Mouse (Mus musculus): ENCODE measurements around the gene Stoml3. TPM values are rescaled to one million over a fixed set of nuclear protein-coding genes. Genes with fewer than 3 reads are reported as not detected.

Gene Stoml3
- 0.19 TPM in 2 replicates for polyA plus RNA-seq (2015; fragmentation: Nextera tagmentation; extraction: Ambion mirVana)

GRCm38 (mm10) chr3:53488353-53488752, at the start of gene Stoml3:
Stoml3 (plus strand) TSS chr3:53488653.
- Histone ChIP-seq H3K27me3 (replicated peaks) (no peaks in the 10 kb centered on the region), H3K9ac (replicated peaks) (no peak within 1 kb of the TSS), H3K36me3 (no peaks in the 10 kb centered on the region), H3K9me3 (replicated peaks) (no peaks in the 10 kb centered on the region), H3K4me3 (replicated peaks) (no peak within 1 kb of the TSS), H3K4me1 (0 out of 2 replicates have a peak, but pooled peaks cover 5% of the 10 kb centered on the region), H3K27ac (replicated peaks) (no peak within 1 kb of the TSS), H3K4me2 (no peak within 1 kb of the TSS)
- WGBS, result 87% methylated on average over 6 of the region's 6 CpGs
- ATAC-seq (ENCODE audit: low FRiP score), result no peak

GRCm38 (mm10) chr3:53445540-53445939, 42.9 kb upstream of the Stoml3 start:
- ATAC-seq (ENCODE audit: low FRiP score), result 0 out of 2 replicates have a peak, but pooled peaks have one; percentile 45
- no peaks in the 10 kb centered on the region for H3K9me3 ChIP-seq (replicated peaks)
- no peak overlapping the region for H3K27ac ChIP-seq (replicated peaks)
- 0 out of 2 replicates have a peak, but pooled peaks cover 3% of the 10 kb centered on the region for H3K4me1 ChIP-seq
- H3K4me3 ChIP-seq (replicated peaks), result no peak overlapping the region
- no peak overlapping the region for H3K9ac ChIP-seq (replicated peaks)
- 35% methylated on average over 5 of the region's 5 CpGs for WGBS
- peaks cover 8% of the 10 kb centered on the region for H3K36me3 ChIP-seq
- no peaks in the 10 kb centered on the region for H3K27me3 ChIP-seq (replicated peaks)
- H3K4me2 ChIP-seq, result no peak overlapping the region

- H3K9me3 ChIP-seq (replicated peaks), result no peaks in the 10 kb centered on the region
- no peak overlapping the region for H3K9ac ChIP-seq (replicated peaks)
- H3K4me2 ChIP-seq, result no peak overlapping the region
- WGBS, result 88% methylated on average over 3 of the region's 3 CpGs
- H3K4me3 ChIP-seq (replicated peaks), result no peak overlapping the region
- 0 out of 2 replicates have a peak, but pooled peaks cover 3% of the 10 kb centered on the region for H3K4me1 ChIP-seq
- ATAC-seq (ENCODE audit: low FRiP score), result no peak
- peaks cover 20% of the 10 kb centered on the region for H3K36me3 ChIP-seq
- H3K27me3 ChIP-seq (replicated peaks), result no peaks in the 10 kb centered on the region
- no peak overlapping the region for H3K27ac ChIP-seq (replicated peaks)
These were observed 41.7 kb upstream of the Stoml3 start for GRCm38 (mm10) chr3:53446801-53447200.

DNA sequence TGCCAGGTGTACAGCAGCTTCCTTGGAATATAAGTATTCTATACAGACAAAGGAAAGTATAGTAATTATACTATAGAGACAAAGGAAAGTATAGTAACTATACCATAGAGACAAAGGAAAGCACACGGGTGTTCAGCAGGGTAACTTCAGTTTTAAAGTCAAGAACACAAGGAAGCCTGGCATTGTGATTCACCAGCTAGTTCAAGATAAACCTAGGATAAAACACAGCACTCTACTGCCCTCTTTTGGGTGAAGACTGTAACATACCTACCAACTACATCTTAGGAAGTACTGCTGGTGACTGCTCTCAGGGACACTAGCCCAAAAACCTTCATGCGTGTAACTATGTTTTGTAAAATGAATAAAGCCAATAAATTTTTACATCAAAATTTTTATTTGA, 40.2 kb upstream of the Stoml3 start:
- Histone ChIP-seq H3K36me3 (peaks cover 34% of the 10 kb centered on the region), H3K27me3 (replicated peaks) (no peaks in the 10 kb centered on the region), H3K27ac (replicated peaks) (no peak overlapping the region), H3K4me3 (replicated peaks) (no peak overlapping the region), H3K9ac (replicated peaks) (no peak overlapping the region), H3K4me2 (no peak overlapping the region), H3K4me1 (0 out of 2 replicates have a peak, but pooled peaks cover 3% of the 10 kb centered on the region), H3K9me3 (replicated peaks) (no peaks in the 10 kb centered on the region)
- ATAC-seq (ENCODE audit: low FRiP score), result peak; percentile 83; the same call in 1 of the 2 replicates
- WGBS, result 24% methylated on average over 2 of the region's 2 CpGs

DNA sequence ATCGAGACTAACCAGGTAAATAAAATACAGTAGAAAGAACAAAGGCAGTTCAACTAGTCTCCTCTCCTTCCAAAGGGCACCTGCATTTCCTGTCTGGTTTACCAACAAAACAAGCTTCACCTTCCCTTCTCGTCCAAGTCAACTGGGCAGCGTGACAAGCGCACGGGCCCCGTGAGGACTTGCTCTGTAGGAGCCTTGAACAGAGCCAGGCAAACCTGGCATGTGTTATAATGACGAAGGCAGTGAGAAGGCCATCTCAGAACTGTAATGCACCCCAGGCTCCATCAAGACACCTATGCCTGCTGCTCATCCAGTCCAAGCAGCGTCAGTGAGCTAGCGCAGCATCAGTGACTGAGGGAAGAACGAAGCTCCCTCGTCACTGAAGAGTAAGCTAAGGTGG, 37.8 kb upstream of the Stoml3 start:
- no peak for ATAC-seq (ENCODE audit: low FRiP score)
- H3K27me3 ChIP-seq (replicated peaks), result no peaks in the 10 kb centered on the region
- H3K4me2 ChIP-seq, result no peak overlapping the region
- no peak overlapping the region for H3K4me3 ChIP-seq (replicated peaks)
- H3K9me3 ChIP-seq (replicated peaks), result no peaks in the 10 kb centered on the region
- peaks cover 57% of the 10 kb centered on the region for H3K36me3 ChIP-seq
- no peak overlapping the region for H3K9ac ChIP-seq (replicated peaks)
- H3K4me1 ChIP-seq, result 0 out of 2 replicates have a peak, but pooled peaks cover 3% of the 10 kb centered on the region
- WGBS, result 95% methylated on average over 11 of the region's 11 CpGs
- H3K27ac ChIP-seq (replicated peaks), result no peak overlapping the region

DNA sequence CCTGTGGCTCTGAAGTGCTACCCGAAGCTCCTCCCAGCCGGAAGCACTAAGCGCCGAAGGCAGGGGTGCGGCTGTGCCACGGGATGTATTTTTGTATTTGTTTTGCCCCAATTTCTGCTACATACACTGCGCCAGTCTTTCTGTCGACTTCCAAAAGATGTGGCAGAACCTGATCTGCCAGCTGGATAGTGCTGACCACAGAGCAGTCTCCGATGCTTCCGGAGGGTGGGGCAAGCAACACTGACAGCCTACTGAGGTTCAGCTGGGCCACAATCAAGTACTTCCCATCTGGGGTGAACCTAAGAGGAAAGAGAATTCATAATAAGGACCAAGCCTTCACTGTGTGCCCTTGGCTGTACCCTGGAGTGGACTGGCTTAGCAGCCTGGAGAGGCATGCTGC, 36.1 kb upstream of the Stoml3 start:
- H3K9ac ChIP-seq (replicated peaks), result no peak overlapping the region
- WGBS, result 95% methylated on average over 10 of the region's 10 CpGs
- no peaks in the 10 kb centered on the region for H3K9me3 ChIP-seq (replicated peaks)
- peaks cover 74% of the 10 kb centered on the region for H3K36me3 ChIP-seq
- no peaks in the 10 kb centered on the region for H3K27me3 ChIP-seq (replicated peaks)
- no peak overlapping the region for H3K27ac ChIP-seq (replicated peaks)
- ATAC-seq (ENCODE audit: low FRiP score), result no peak
- H3K4me2 ChIP-seq, result no peak overlapping the region
- 0 out of 2 replicates have a peak, but pooled peaks cover 3% of the 10 kb centered on the region for H3K4me1 ChIP-seq
- no peak overlapping the region for H3K4me3 ChIP-seq (replicated peaks)

DNA sequence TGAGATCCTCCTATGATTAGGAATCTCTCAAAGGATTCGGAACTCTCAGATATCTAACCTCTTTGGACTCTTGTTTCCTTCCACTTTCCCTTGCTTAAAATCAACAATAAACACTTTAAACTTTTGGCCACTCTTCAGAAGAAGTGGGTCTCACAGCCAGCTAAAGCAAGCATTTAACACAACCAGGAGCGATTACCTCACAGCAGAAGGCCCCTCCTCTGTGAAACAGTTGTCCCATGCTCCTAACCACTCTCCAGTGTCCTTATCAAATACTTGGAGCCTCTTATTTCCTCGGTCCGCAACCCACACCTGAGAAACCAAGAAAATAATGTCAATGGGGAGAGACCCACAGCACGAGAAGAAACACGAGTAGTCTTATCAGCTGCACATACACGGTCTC, 35.1 kb upstream of the Stoml3 start:
- Histone ChIP-seq H3K4me3 (replicated peaks) (no peak overlapping the region), H3K27me3 (replicated peaks) (no peaks in the 10 kb centered on the region), H3K9me3 (replicated peaks) (no peaks in the 10 kb centered on the region), H3K9ac (replicated peaks) (no peak overlapping the region), H3K4me1 (no peaks in the 10 kb centered on the region), H3K27ac (replicated peaks) (no peak overlapping the region), H3K4me2 (no peak overlapping the region), H3K36me3 (peaks cover 84% of the 10 kb centered on the region)
- 97% methylated on average over 7 of the region's 7 CpGs for WGBS
- ATAC-seq (ENCODE audit: low FRiP score), result no peak

- no peak overlapping the region for H3K4me2 ChIP-seq
- H3K4me3 ChIP-seq (replicated peaks), result no peak overlapping the region
- no peak overlapping the region for H3K27ac ChIP-seq (replicated peaks)
- no peaks in the 10 kb centered on the region for H3K9me3 ChIP-seq (replicated peaks)
- no peaks in the 10 kb centered on the region for H3K4me1 ChIP-seq
- 94% methylated on average over 6 of the region's 6 CpGs for WGBS
- ATAC-seq (ENCODE audit: low FRiP score), result no peak
- peaks cover 87% of the 10 kb centered on the region for H3K36me3 ChIP-seq
- no peak overlapping the region for H3K9ac ChIP-seq (replicated peaks)
- H3K27me3 ChIP-seq (replicated peaks), result no peaks in the 10 kb centered on the region
These were observed 34.4 kb upstream of the Stoml3 start for GRCm38 (mm10) chr3:53454005-53454404.

- no peaks in the 10 kb centered on the region for H3K9me3 ChIP-seq (replicated peaks)
- no peak overlapping the region for H3K9ac ChIP-seq (replicated peaks)
- no peak overlapping the region for H3K4me2 ChIP-seq
- no peak overlapping the region for H3K4me3 ChIP-seq (replicated peaks)
- no peaks in the 10 kb centered on the region for H3K27me3 ChIP-seq (replicated peaks)
- no peak overlapping the region for H3K27ac ChIP-seq (replicated peaks)
- no peaks in the 10 kb centered on the region for H3K4me1 ChIP-seq
- WGBS, result 96% methylated on average over 6 of the region's 6 CpGs
- H3K36me3 ChIP-seq, result peaks cover 88% of the 10 kb centered on the region
- no peak for ATAC-seq (ENCODE audit: low FRiP score)
These were observed 33.9 kb upstream of the Stoml3 start for GRCm38 (mm10) chr3:53454561-53454960.

DNA sequence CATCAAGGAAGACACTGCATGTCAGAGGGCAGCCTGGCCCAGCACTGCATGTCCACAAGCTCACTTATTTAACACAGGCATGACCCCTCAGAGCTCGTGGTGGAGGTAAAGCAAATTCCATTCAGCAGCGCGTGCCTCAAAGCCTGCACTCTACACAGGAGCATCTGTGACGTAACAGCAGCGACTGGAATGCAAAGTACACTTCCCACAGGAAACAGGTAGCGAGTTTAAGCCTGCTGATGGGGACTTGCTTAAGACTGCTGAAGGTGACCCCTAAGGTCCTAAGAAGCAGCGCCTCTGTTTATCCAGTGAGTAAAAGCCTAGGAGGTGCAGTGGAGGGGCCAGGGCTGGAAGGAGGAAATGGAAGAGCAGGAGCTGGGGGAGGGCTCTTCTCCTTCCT, 33.5 kb upstream of the Stoml3 start:
- 86% methylated on average over 7 of the region's 7 CpGs for WGBS
- H3K36me3 ChIP-seq, result peaks cover 90% of the 10 kb centered on the region
- H3K9ac ChIP-seq (replicated peaks), result no peak overlapping the region
- H3K9me3 ChIP-seq (replicated peaks), result no peaks in the 10 kb centered on the region
- ATAC-seq (ENCODE audit: low FRiP score), result no peak
- 0 out of 2 replicates have a peak, but pooled peaks cover 3% of the 10 kb centered on the region for H3K4me1 ChIP-seq
- H3K27ac ChIP-seq (replicated peaks), result no peak overlapping the region
- H3K27me3 ChIP-seq (replicated peaks), result no peaks in the 10 kb centered on the region
- no peak overlapping the region for H3K4me2 ChIP-seq
- H3K4me3 ChIP-seq (replicated peaks), result no peak overlapping the region

- peaks cover 18% of the 10 kb centered on the region for H3K4me1 ChIP-seq
- no peak overlapping the region for H3K4me2 ChIP-seq
- peaks cover 74% of the 10 kb centered on the region for H3K36me3 ChIP-seq
- no peak overlapping the region for H3K27ac ChIP-seq (replicated peaks)
- H3K4me3 ChIP-seq (replicated peaks), result no peak overlapping the region
- H3K27me3 ChIP-seq (replicated peaks), result no peaks in the 10 kb centered on the region
- ATAC-seq (ENCODE audit: low FRiP score), result no peak
- H3K9me3 ChIP-seq (replicated peaks), result no peaks in the 10 kb centered on the region
- 72% methylated on average over 5 of the region's 5 CpGs for WGBS
- no peak overlapping the region for H3K9ac ChIP-seq (replicated peaks)
These were observed 30.7 kb upstream of the Stoml3 start for GRCm38 (mm10) chr3:53457750-53458149.

- Histone ChIP-seq H3K9me3 (replicated peaks) (no peaks in the 10 kb centered on the region), H3K27me3 (replicated peaks) (no peaks in the 10 kb centered on the region), H3K27ac (replicated peaks) (no peak overlapping the region), H3K9ac (replicated peaks) (no peak overlapping the region), H3K4me1 (peaks cover 27% of the 10 kb centered on the region), H3K4me2 (no peak overlapping the region), H3K36me3 (peaks cover 50% of the 10 kb centered on the region), H3K4me3 (replicated peaks) (no peak overlapping the region)
- ATAC-seq (ENCODE audit: low FRiP score), result no peak
- 91% methylated on average over 9 of the region's 9 CpGs for WGBS
These were observed 28.3 kb upstream of the Stoml3 start for GRCm38 (mm10) chr3:53460106-53460505.
